Mouse (Mus musculus): ENCODE measurements around the gene Hoxb2. TPM values are rescaled to one million over a fixed set of nuclear protein-coding genes. Genes with fewer than 3 reads are reported as not detected.

The Hoxb2 gene
- polyA plus RNA-seq, 1 experiment from 2014 or later: 0.11 TPM

- Histone ChIP-seq H3K9ac (ENCODE audit: low read depth, low read length) (no peak overlapping the region), H3K4me2 (ENCODE audit: low read length) (no peak overlapping the region), H3K4me3 (ENCODE audit: low read depth, low read length) (no peak overlapping the region), H3K36me3 (ENCODE audit: control insufficient read depth, insufficient read depth, low read length) (no peaks in the 10 kb centered on the region), H3K9me3 (replicated peaks; ENCODE audit: control insufficient read depth, low read length, poor library complexity, severe bottlenecking) (no peaks in the 10 kb centered on the region), H3K4me1 (ENCODE audit: control insufficient read depth, insufficient read depth, low read length) (no peaks in the 10 kb centered on the region), H3K27me3 (ENCODE audit: control insufficient read depth, insufficient read depth, low read depth, low read length) (peaks cover 76% of the 10 kb centered on the region), H3K27ac (ENCODE audit: low read length) (no peak overlapping the region)
- WGBS: under 1% methylated on average over 22 of the region's 22 CpGs
- no peak for ATAC-seq
These were observed 1.5 kb downstream of the Hoxb2 start for GRCm38 (mm10) chr11:96351831-96352230.

- under 1% methylated on average over 75 of the region's 75 CpGs for WGBS
- no peak for ATAC-seq
- Histone ChIP-seq H3K27me3 (ENCODE audit: control insufficient read depth, insufficient read depth, low read depth, low read length) (peaks cover 79% of the 10 kb centered on the region), H3K4me1 (ENCODE audit: control insufficient read depth, insufficient read depth, low read length) (no peaks in the 10 kb centered on the region), H3K4me3 (ENCODE audit: low read depth, low read length) (no peak overlapping the region), H3K36me3 (ENCODE audit: control insufficient read depth, insufficient read depth, low read length) (no peaks in the 10 kb centered on the region), H3K9ac (ENCODE audit: low read depth, low read length) (no peak overlapping the region), H3K27ac (ENCODE audit: low read length) (no peak overlapping the region), H3K9me3 (replicated peaks; ENCODE audit: control insufficient read depth, low read length, poor library complexity, severe bottlenecking) (no peaks in the 10 kb centered on the region), H3K4me2 (ENCODE audit: low read length) (no peak overlapping the region)
These were observed 2.6 kb downstream of the Hoxb2 start for GRCm38 (mm10) chr11:96352691-96353521.

GRCm38 (mm10) chr11:96353522-96353841, 3.2 kb downstream of the Hoxb2 start:
- WGBS: 2% methylated on average over 14 of the region's 14 CpGs
- Histone ChIP-seq H3K27me3 (ENCODE audit: control insufficient read depth, insufficient read depth, low read depth, low read length) (peaks cover 78% of the 10 kb centered on the region), H3K4me3 (ENCODE audit: low read depth, low read length) (no peak overlapping the region), H3K36me3 (ENCODE audit: control insufficient read depth, insufficient read depth, low read length) (no peaks in the 10 kb centered on the region), H3K4me2 (ENCODE audit: low read length) (no peak overlapping the region), H3K4me1 (ENCODE audit: control insufficient read depth, insufficient read depth, low read length) (no peaks in the 10 kb centered on the region), H3K9me3 (replicated peaks; ENCODE audit: control insufficient read depth, low read length, poor library complexity, severe bottlenecking) (no peaks in the 10 kb centered on the region), H3K9ac (ENCODE audit: low read depth, low read length) (no peak overlapping the region), H3K27ac (ENCODE audit: low read length) (no peak overlapping the region)
- ATAC-seq: no peak

- Histone ChIP-seq H3K4me1 (ENCODE audit: control insufficient read depth, insufficient read depth, low read length) (no peaks in the 10 kb centered on the region), H3K4me3 (ENCODE audit: low read depth, low read length) (no peak overlapping the region), H3K27me3 (ENCODE audit: control insufficient read depth, insufficient read depth, low read depth, low read length) (peaks cover 78% of the 10 kb centered on the region), H3K9me3 (replicated peaks; ENCODE audit: control insufficient read depth, low read length, poor library complexity, severe bottlenecking) (no peaks in the 10 kb centered on the region), H3K4me2 (ENCODE audit: low read length) (no peak overlapping the region), H3K36me3 (ENCODE audit: control insufficient read depth, insufficient read depth, low read length) (no peaks in the 10 kb centered on the region), H3K9ac (ENCODE audit: low read depth, low read length) (no peak overlapping the region), H3K27ac (ENCODE audit: low read length) (no peak overlapping the region)
- no peak for ATAC-seq
- 3% methylated on average over 8 of the region's 8 CpGs for WGBS
These were observed 3.6 kb downstream of the Hoxb2 start for GRCm38 (mm10) chr11:96353939-96354338.

GRCm38 (mm10) chr11:96354376-96354775, 4.1 kb downstream of the Hoxb2 start:
- Histone ChIP-seq H3K9me3 (replicated peaks; ENCODE audit: control insufficient read depth, low read length, poor library complexity, severe bottlenecking) (no peaks in the 10 kb centered on the region), H3K27me3 (ENCODE audit: control insufficient read depth, insufficient read depth, low read depth, low read length) (peaks cover 76% of the 10 kb centered on the region), H3K4me1 (ENCODE audit: control insufficient read depth, insufficient read depth, low read length) (no peaks in the 10 kb centered on the region), H3K27ac (ENCODE audit: low read length) (no peak overlapping the region), H3K36me3 (ENCODE audit: control insufficient read depth, insufficient read depth, low read length) (no peaks in the 10 kb centered on the region), H3K4me3 (ENCODE audit: low read depth, low read length) (no peak overlapping the region), H3K4me2 (ENCODE audit: low read length) (no peak overlapping the region), H3K9ac (ENCODE audit: low read depth, low read length) (no peak overlapping the region)
- ATAC-seq: no peak
- WGBS: under 1% methylated on average over 25 of the region's 25 CpGs

GRCm38 (mm10) chr11:96354801-96355311, 4.5 kb downstream of the Hoxb2 start:
- H3K9ac ChIP-seq (ENCODE audit: low read depth, low read length): no peak overlapping the region
- H3K4me1 ChIP-seq (ENCODE audit: control insufficient read depth, insufficient read depth, low read length): no peaks in the 10 kb centered on the region
- H3K27me3 ChIP-seq (ENCODE audit: control insufficient read depth, insufficient read depth, low read depth, low read length): peaks cover 76% of the 10 kb centered on the region
- H3K4me2 ChIP-seq (ENCODE audit: low read length): no peak overlapping the region
- no peak overlapping the region for H3K4me3 ChIP-seq (ENCODE audit: low read depth, low read length)
- ATAC-seq: no peak
- WGBS: 1% methylated on average over 9 of the region's 9 CpGs
- no peaks in the 10 kb centered on the region for H3K9me3 ChIP-seq (replicated peaks; ENCODE audit: control insufficient read depth, low read length, poor library complexity, severe bottlenecking)
- H3K36me3 ChIP-seq (ENCODE audit: control insufficient read depth, insufficient read depth, low read length): no peaks in the 10 kb centered on the region
- H3K27ac ChIP-seq (ENCODE audit: low read length): no peak overlapping the region

GRCm38 (mm10) chr11:96363807-96364206, 13.5 kb downstream of the Hoxb2 start:
- Histone ChIP-seq H3K9ac (ENCODE audit: low read depth, low read length) (no peak overlapping the region), H3K4me1 (ENCODE audit: control insufficient read depth, insufficient read depth, low read length) (no peaks in the 10 kb centered on the region), H3K9me3 (replicated peaks; ENCODE audit: control insufficient read depth, low read length, poor library complexity, severe bottlenecking) (no peaks in the 10 kb centered on the region), H3K36me3 (ENCODE audit: control insufficient read depth, insufficient read depth, low read length) (no peaks in the 10 kb centered on the region), H3K27ac (ENCODE audit: low read length) (no peak overlapping the region), H3K4me3 (ENCODE audit: low read depth, low read length) (no peak overlapping the region), H3K27me3 (ENCODE audit: control insufficient read depth, insufficient read depth, low read depth, low read length) (peaks cover 87% of the 10 kb centered on the region), H3K4me2 (ENCODE audit: low read length) (no peak overlapping the region)
- 0% methylated on average over 5 of the region's 5 CpGs for WGBS
- no peak for ATAC-seq

GRCm38 (mm10) chr11:96365441-96366091, 15.2 kb downstream of the Hoxb2 start, which contains the start of gene Hoxb1:
Gene Hoxb1, plus strand, starts transcription at chr11:96365752.
- no peaks in the 10 kb centered on the region for H3K36me3 ChIP-seq (ENCODE audit: control insufficient read depth, insufficient read depth, low read length)
- ATAC-seq: no peak
- H3K27ac ChIP-seq (ENCODE audit: low read length): no peak within 1 kb of the TSS
- peaks cover 91% of the 10 kb centered on the region for H3K27me3 ChIP-seq (ENCODE audit: control insufficient read depth, insufficient read depth, low read depth, low read length)
- no peaks in the 10 kb centered on the region for H3K9me3 ChIP-seq (replicated peaks; ENCODE audit: control insufficient read depth, low read length, poor library complexity, severe bottlenecking)
- no peak within 1 kb of the TSS for H3K9ac ChIP-seq (ENCODE audit: low read depth, low read length)
- H3K4me3 ChIP-seq (ENCODE audit: low read depth, low read length): no peak within 1 kb of the TSS
- H3K4me1 ChIP-seq (ENCODE audit: control insufficient read depth, insufficient read depth, low read length): no peaks in the 10 kb centered on the region
- WGBS: 1% methylated on average over 26 of the region's 26 CpGs
- no peak within 1 kb of the TSS for H3K4me2 ChIP-seq (ENCODE audit: low read length)

All from midbrain, embryonic 16.5 days (tissue).